Mouse (Mus musculus) testis, adult 2 months (tissue): ENCODE measurements around the gene Rfx2.

ENCODE experiments used
- CTCF ChIP-seq: fragments of 200-500 bp; IDR thresholded peaks from 2 replicates; pipeline ENCODE4 v1.5.1; 2012; ENCODE audit warnings: low read depth, mild to moderate bottlenecking, inconsistent platforms, low read length, moderate library complexity; ENCODE audit not compliant: control insufficient read depth, insufficient read depth, insufficient replicate concordance
- POLR2A ChIP-seq: fragments of 200-500 bp; IDR thresholded peaks from 2 replicates; pipeline ENCODE4 v1.6.1; 2012; ENCODE audit warnings: low read depth, mild to moderate bottlenecking, inconsistent platforms, low read length, moderate library complexity; ENCODE audit not compliant: control insufficient read depth

- TF ChIP-seq POLR2A (no peak), CTCF (no peak)
These were observed 25.9 kb downstream of the Rfx2 start for GRCm38 (mm10) chr17:56804952-56805351.
